Mouse (Mus musculus) left cerebral cortex, postnatal 4 days (tissue): Measurements from ENCODE around the gene Ly6g6c. TPM values are rescaled to one million over a fixed set of nuclear protein-coding genes. Genes with fewer than 3 reads are reported as not detected.

Experiments
- DNase-seq: peaks from one replicate; pipeline ENCODE4 v3.0.0-alpha.2; 2022
- intact Hi-C: fragments of 180-260 bp; cut with DNase I; formaldehyde crosslinking; loops from one replicate; pipeline ENCODE4 v1.15.1; 2025
- total RNA-seq, 2 experiments: library from RNA; stranded (reverse); gene quantifications; 2 replicates each; pipeline ENCODE4 v1.2.3; 2021

Ly6g6c gene
- total RNA-seq, 2 experiments from 2014 or later: not detected

DNA sequence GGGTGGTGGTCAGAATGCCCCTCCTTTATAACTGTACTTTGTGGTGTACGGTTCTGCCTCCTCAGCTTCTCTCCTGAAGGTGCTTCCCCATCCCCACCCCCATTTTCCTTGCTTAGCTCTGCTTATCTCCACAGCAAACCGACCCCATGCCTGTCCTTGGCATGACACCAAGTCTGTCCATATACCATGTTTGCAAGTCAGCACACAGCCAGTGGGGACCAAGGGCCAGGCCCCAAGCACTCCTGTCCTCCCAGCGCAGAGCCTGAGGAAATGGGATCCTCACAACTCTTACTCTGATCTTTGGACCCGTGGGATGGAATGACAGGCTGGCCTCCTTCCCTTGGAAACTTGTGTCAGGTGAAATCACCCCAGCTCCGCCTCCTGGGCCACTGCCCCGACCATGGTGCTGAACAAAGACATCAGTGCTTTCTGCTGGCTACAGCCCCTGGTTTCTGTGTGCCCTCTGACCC is 38.1 kb downstream of the Ly6g6c start:
- no peak for DNase-seq
- intact Hi-C loops: no loop called here

DNA sequence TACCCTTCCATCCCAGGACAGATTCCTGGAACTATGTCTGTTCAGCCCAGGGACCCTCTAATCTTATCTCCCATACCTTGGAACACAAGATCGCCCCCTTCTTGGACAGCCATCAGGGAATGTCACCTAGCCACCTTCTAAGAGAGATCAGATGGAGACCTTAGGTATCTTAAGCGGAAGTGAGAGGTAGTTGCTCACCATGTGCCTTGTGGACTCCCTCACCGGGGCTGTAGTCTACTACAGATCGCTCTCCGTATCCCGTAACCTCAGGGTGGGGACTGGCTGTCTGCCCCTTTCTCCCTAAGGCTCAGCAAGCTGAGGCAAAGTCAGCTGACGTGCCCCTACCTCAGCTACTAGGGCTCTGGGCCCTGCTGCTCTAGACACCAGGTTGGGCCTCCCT is 38.9 kb downstream of the Ly6g6c start:
- intact Hi-C loops: no loop called here
- no peak for DNase-seq

DNA sequence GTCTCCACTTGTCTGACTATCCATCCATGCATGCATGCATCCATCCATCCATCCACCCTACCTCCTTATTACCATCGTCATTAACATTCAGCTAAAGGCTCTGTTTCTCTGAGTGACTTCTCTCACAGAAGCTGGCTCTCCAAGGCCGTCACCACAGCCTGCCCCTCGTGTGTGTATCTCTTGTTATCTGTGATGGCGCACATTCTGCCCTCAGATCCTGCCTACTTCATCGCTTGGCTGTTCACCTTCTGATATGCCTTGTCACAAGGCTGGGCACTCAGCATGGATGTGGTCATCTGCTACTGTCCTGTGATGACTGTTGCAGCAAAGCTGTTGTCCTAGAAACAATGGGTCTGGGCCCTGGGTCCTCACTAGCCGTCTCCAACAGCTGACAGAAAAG is 39.6 kb downstream of the Ly6g6c start:
- DNase-seq: no peak
- intact Hi-C loops: no loop called here

DNA sequence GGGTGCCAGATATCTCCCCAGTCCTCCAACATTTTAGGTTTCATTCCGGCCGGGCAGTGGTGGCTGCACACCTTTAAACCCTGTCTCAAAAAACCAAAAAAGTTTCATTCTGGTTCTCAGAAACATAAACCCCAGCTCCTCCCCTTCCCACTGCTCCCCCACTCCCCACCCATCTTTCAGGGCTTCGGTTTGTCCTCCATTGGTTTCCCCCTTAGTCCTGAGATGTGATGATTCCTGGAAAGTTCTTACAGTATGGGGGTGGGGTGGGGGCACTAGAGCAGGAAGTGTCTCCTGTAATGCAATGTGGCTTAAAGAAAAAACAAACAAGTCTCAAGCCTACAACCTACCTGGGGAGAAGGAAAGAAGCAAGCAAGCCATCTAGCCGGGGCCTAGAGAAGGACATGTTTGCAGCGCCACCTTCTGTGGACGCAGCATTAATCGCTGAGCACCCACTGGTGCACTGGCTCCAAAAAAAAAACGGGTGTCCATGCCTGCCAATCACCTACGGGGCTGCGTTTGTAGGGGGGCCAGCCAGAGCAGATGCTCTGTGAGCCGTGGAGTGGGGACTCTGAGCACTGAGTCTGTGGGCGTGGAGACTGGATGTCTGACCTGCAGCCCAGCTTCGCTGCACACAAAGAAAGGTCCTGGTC is 40.7 kb downstream of the Ly6g6c start:
- intact Hi-C loops: no loop called here
- peak; percentile 71 for DNase-seq

DNA sequence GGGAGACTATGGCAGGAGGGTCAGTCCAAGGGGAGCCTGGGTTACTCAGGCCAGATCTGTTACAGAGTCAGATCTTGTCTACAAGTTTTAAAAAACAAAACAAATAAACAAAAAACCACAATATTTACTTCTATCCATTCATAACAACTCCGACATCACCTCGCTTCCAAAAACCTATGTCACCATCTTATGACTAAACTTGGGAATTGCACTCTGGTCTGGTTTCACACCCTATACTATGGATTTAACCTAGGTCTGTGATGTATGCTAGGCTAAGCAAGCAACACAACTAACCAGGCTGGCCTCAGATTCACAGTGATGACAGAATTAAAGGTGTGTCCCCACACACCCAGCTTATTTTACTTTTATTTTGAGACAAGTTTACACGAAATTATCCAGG is 41.3 kb downstream of the Ly6g6c start:
- DNase-seq: no peak
- intact Hi-C loops: no loop called here

DNA sequence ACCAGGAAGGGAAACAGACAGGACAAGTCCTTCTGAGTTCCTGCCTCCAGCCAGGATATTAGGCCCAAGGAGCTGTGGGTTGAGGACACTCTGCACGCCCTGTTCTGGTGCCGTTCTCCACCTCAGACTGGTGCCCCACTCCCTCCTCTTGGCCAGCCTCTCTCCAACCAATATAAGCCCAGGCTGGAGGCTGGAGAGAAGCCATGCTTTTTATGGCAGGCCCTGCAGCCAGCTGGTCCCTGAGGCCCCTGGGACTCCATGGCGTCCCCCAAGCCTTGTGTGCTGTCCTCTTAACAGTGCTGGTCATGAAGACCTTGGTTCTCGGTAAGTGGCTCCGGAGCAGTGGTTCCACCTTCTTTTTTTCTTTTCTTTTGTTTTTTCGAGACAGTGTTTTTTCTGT is 42.9 kb downstream of the Ly6g6c start, which contains the start of gene Ly6g5c:
TSS of gene Ly6g5c (plus strand) at position 183 of the 400 bp plus-strand sequence.
- intact Hi-C loops: no loop called here
- DNase-seq: peak; percentile 70

DNA sequence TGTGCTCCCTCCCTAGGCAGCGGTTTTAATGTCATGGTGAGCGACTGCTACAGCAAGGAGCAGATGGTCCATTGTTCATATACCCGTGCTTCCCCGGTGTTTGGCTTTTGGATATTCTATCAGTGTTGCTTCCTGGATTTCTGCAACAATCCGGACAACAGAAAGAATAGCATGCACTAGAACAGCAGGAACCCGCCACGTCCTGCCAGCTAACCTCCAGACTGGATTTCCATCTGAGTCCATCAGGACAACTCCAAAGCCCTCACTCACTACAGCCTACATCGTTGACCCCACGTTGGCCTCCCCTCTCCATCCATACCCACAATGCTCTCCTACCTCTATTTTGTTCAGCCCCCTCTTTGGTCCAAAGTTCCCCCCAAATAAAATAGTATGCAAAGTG is 46.6 kb downstream of the Ly6g6c start:
- intact Hi-C loops: loop anchor here (5.0 kb wide), 1 partner anchor 99 kb away; no protein-coding TSS in a partner anchor
- no peak for DNase-seq

DNA sequence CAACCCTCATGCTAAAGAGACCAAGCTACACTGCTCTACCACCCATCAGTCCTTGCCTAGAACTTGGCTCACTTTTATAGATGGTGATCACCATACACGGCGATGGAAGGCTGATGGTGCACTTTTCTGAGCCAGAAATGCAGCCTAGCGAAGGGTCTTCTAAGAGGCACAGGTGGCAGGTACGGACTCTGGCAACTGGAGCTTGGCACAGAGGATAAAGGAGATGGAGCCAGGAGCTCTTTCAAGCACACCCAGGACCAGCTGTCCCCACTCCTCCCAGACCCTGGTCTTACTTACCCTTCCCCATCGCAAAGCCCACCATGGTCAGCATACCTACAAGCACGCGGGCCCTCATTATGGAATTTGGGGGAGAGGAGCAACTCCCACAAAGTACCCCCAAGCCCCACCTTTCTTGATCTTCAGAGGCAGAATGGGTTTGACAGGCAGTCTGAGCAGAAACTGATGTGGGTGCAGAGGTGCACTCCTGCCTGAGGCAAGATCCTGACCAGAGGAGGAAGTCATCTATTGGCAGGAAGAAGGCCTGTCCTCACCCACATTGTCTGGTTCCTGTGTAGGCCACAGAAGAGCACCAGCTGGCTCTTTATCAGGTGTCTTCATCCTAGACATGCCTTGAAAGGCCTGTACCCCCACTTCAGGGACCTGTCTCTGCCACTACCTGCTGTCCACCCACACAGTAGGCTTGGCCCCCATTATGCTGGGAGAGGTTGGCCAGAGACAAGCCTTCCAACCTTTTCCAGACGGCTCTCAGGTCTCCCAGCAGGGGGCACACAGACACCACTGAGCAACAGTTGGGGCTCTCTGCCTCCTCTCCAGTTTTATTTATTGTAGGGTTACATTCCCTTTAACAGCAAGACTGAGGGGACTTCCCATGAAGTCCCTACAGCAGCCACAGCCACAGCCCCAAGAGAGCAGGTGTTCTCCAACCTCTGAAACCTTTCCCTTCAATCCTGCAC is 50.1 kb downstream of the Ly6g6c start, which contains the start of gene Ly6g5b:
TSS of gene Ly6g5b (minus strand) at position 383 of the 974 bp plus-strand sequence.
- intact Hi-C loops: no loop called here
- DNase-seq: no peak

Other genes with a start within 250 kb of the Ly6g6c start
- gene Stk19, start 228.4 kb upstream of the Ly6g6c start, total RNA-seq: 10 to 100 TPM; 47.9 to 48.2 TPM
- 10 to 100 TPM; 33.8 to 38.1 TPM for gene Dxo, start 228.4 kb upstream of the Ly6g6c start, total RNA-seq
- gene Skiv2l, start 215.2 kb upstream of the Ly6g6c start, total RNA-seq: 10 to 100 TPM; 68.5 to 74.7 TPM
- gene Nelfe, start 215.0 kb upstream of the Ly6g6c start, total RNA-seq: 10 to 100 TPM; 31.7 to 32.8 TPM
- under 1 TPM; 0.28 to 0.66 TPM for gene Cfb, start 202.9 kb upstream of the Ly6g6c start, total RNA-seq
- gene Zbtb12, start 185.9 kb upstream of the Ly6g6c start, total RNA-seq: 10 to 100 TPM; 35.4 to 38.3 TPM
- gene Gm20547, start 183.3 kb upstream of the Ly6g6c start, total RNA-seq: not detected
- gene C2, start 167.1 kb upstream of the Ly6g6c start, total RNA-seq: 1 to 10 TPM; 2.1 to 3.2 TPM
- 100 to 1,000 TPM; 232 to 251 TPM for gene Ehmt2, start 166.9 kb upstream of the Ly6g6c start, total RNA-seq
- under 1 TPM in 1 of 2 experiments, not detected in 1; 0.20 TPM for gene Slc44a4, start 150.9 kb upstream of the Ly6g6c start, total RNA-seq
- gene Neu1, start 134.1 kb upstream of the Ly6g6c start, total RNA-seq: 10 to 100 TPM; 18.8 to 19.1 TPM
- 1 to 10 TPM; 1.6 to 2.3 TPM for gene Hspa1b, start 106.2 kb upstream of the Ly6g6c start, total RNA-seq
- not detected for gene Gm20481, start 95.5 kb upstream of the Ly6g6c start, total RNA-seq
- 1 to 10 TPM; 3.1 to 5.2 TPM for gene Hspa1a, start 93.2 kb upstream of the Ly6g6c start, total RNA-seq
- under 1 TPM in 1 of 2 experiments, not detected in 1; 0.22 TPM for gene Hspa1l, start 92.7 kb upstream of the Ly6g6c start, total RNA-seq
- gene Lsm2, start 83.5 kb upstream of the Ly6g6c start, total RNA-seq: 10 to 100 TPM; 35.9 to 38.5 TPM
- gene Vars, start 64.4 kb upstream of the Ly6g6c start, total RNA-seq: 10 to 100 TPM; 91.0 to 94.3 TPM
- gene Vwa7, start 48.8 kb upstream of the Ly6g6c start, total RNA-seq: under 1 TPM; 0.12 to 0.16 TPM
- gene Sapcd1, start 37.4 kb upstream of the Ly6g6c start, total RNA-seq: under 1 TPM; 0.98 to 0.99 TPM
- 1 to 10 TPM; 2.0 to 3.2 TPM for gene Msh5, start 18.6 kb upstream of the Ly6g6c start, total RNA-seq
- 10 to 100 TPM; 20.2 to 20.3 TPM for gene Clic1, start 15.4 kb upstream of the Ly6g6c start, total RNA-seq
- gene Ddah2, start 6.4 kb upstream of the Ly6g6c start, total RNA-seq: 100 to 1,000 TPM; 101 to 115 TPM
- not detected for gene Mpig6b, start 796 bp downstream of the Ly6g6c start, total RNA-seq
- 1 to 10 TPM; 2.8 to 3.4 TPM for gene Ly6g6e, start 11.5 kb downstream of the Ly6g6c start, total RNA-seq
- not detected for gene Ly6g6d, start 12.7 kb downstream of the Ly6g6c start, total RNA-seq
- gene Ly6g6f, start 20.2 kb downstream of the Ly6g6c start, total RNA-seq: not detected
- gene Abhd16a, start 23.9 kb downstream of the Ly6g6c start, total RNA-seq: 10 to 100 TPM; 66.7 to 73.6 TPM
- gene Ly6g5c, start 42.9 kb downstream of the Ly6g6c start, total RNA-seq: not detected
- 1 to 10 TPM in 1 of 2 experiments, under 1 TPM in 1; 0.81 to 2.3 TPM for gene Ly6g5b, start 50.0 kb downstream of the Ly6g6c start, total RNA-seq
- 10 to 100 TPM; 10.7 to 12.1 TPM for gene Gpank1, start 56.1 kb downstream of the Ly6g6c start, total RNA-seq
- 100 to 1,000 TPM; 210 to 214 TPM for gene Csnk2b, start 56.7 kb downstream of the Ly6g6c start, total RNA-seq
- 10 to 100 TPM; 19.8 to 20.1 TPM for gene D17H6S53E, start 61.0 kb downstream of the Ly6g6c start, total RNA-seq
- under 1 TPM in 1 of 2 experiments, not detected in 1; 0.52 TPM for gene Apom, start 66.7 kb downstream of the Ly6g6c start, total RNA-seq
- gene Bag6, start 69.8 kb downstream of the Ly6g6c start, total RNA-seq: 100 to 1,000 TPM; 395 to 410 TPM
- 100 to 1,000 TPM; 311 to 315 TPM for gene Prrc2a, start 99.5 kb downstream of the Ly6g6c start, total RNA-seq
- 1 to 10 TPM; 2.5 to 3.6 TPM for gene Aif1, start 110.7 kb downstream of the Ly6g6c start, total RNA-seq
- gene Lst1, start 123.1 kb downstream of the Ly6g6c start, total RNA-seq: 10 to 100 TPM; 12.3 to 17.6 TPM
- gene Ltb, start 129.1 kb downstream of the Ly6g6c start, total RNA-seq: under 1 TPM; 0.77 to 0.88 TPM
- gene Tnf, start 136.6 kb downstream of the Ly6g6c start, total RNA-seq: under 1 TPM in 1 of 2 experiments, not detected in 1; 0.52 TPM
- 1 to 10 TPM in 1 of 2 experiments, under 1 TPM in 1; 0.82 to 1.0 TPM for gene Lta, start 140.0 kb downstream of the Ly6g6c start, total RNA-seq
- gene Gm16181, start 155.4 kb downstream of the Ly6g6c start, total RNA-seq: not detected
- 100 to 1,000 TPM; 122 to 142 TPM for gene Atp6v1g2, start 168.3 kb downstream of the Ly6g6c start, total RNA-seq
- 10 to 100 TPM; 14.7 to 14.8 TPM for gene Nfkbil1, start 170.4 kb downstream of the Ly6g6c start, total RNA-seq
- gene Ddx39b, start 176.4 kb downstream of the Ly6g6c start, total RNA-seq: 100 to 1,000 TPM; 324 to 337 TPM
- gene H2-D1, start 197.3 kb downstream of the Ly6g6c start, total RNA-seq: 10 to 100 TPM; 19.1 to 22.8 TPM